Mouse (Mus musculus) CH12.LX (cell line): ENCODE measurements around the gene 2310057N15Rik. TPM values are rescaled to one million over a fixed set of nuclear protein-coding genes. Genes with fewer than 3 reads are reported as not detected.
"Not testable (repeated sequence)": the region's sequence is repeated elsewhere in the genome, so short reads cannot be mapped to it uniquely, and the experiment has no call there.

Experiments
- DNase-seq: peaks from one replicate; pipeline ENCODE4 v3.0.0-alpha.2; 2013; ENCODE audit errors: extremely low read depth
- H3K27ac ChIP-seq: 2 replicates; pipeline ENCODE4 v1.5.1; 2012; ENCODE audit warnings: low read depth, mild to moderate bottlenecking, control low read depth, moderate library complexity; ENCODE audit not compliant: insufficient read depth
- H3K27me3 ChIP-seq: replicated peaks from 2 replicates; pipeline ENCODE3; 2012; ENCODE audit warnings: inconsistent platforms
- H3K36me3 ChIP-seq, 2 experiments: replicated peaks in 1 of 2; 2 replicates each; pipeline versions ENCODE3 to v1.6.1; 2012; ENCODE audit warnings: inconsistent platforms in 1 of 2, low read length in 1 of 2, mild to moderate bottlenecking in 1 of 2, mixed read lengths in 1 of 2, moderate library complexity in 1 of 2; ENCODE audit not compliant: control insufficient read depth in 1 of 2, insufficient read depth in 1 of 2
- H3K4me1 ChIP-seq, 2 experiments: 2 replicates each; pipeline ENCODE4 v1.6.1; 2012; ENCODE audit warnings: inconsistent platforms in 1 of 2, moderate library complexity in 1 of 2; ENCODE audit not compliant: insufficient read depth in 2 of 2, control insufficient read depth in 1 of 2
- H3K4me2 ChIP-seq: 2 replicates; pipeline ENCODE4 v1.6.1; 2012; ENCODE audit warnings: low read depth, mild to moderate bottlenecking, control low read depth; ENCODE audit not compliant: poor library complexity, insufficient read depth, severe bottlenecking
- H3K4me3 ChIP-seq, 3 experiments: fragments of 150-350 bp in 1 of 3; sonication (generic) in 1 of 3; replicated peaks in 1 of 3; 2 replicates each; pipeline versions ENCODE3 to v1.5.1; 2011 to 2012; ENCODE audit warnings: low read depth in 2 of 3, low read length in 2 of 3, mild to moderate bottlenecking in 2 of 3, moderate library complexity in 2 of 3, control low read depth in 1 of 3, improper control_type of control experiment in 1 of 3, inconsistent platforms in 1 of 3, mixed read lengths in 1 of 3; ENCODE audit not compliant: poor library complexity in 1 of 3
- H3K79me2 ChIP-seq: replicated peaks from 2 replicates; pipeline ENCODE4 v1.6.1; 2012; ENCODE audit warnings: mild to moderate bottlenecking, moderate library complexity; ENCODE audit not compliant: control insufficient read depth, poor library complexity, insufficient read depth, severe bottlenecking; ENCODE audit errors: extremely low read depth
- H3K9ac ChIP-seq: 2 replicates; pipeline ENCODE4 v1.6.1; 2012; ENCODE audit warnings: low read depth, mild to moderate bottlenecking, control low read depth, moderate library complexity; ENCODE audit not compliant: insufficient read depth
- H3K9me3 ChIP-seq: replicated peaks from 2 replicates; pipeline ENCODE3; 2012; ENCODE audit warnings: low read length, inconsistent platforms, mixed read lengths
- BHLHE40 ChIP-seq: IDR thresholded peaks from 2 replicates; pipeline ENCODE4 v1.6.1; 2011; ENCODE audit warnings: mild to moderate bottlenecking, low read depth, low read length, improper control_type of control experiment
- CTCF ChIP-seq, 2 experiments: IDR thresholded peaks in 1 of 2; conservative IDR thresholded peaks in 1 of 2; 2 replicates each; pipeline ENCODE4 v1.5.1; 2011 to 2012; ENCODE audit warnings: low read depth in 2 of 2, low read length in 2 of 2, improper control_type of control experiment in 1 of 2, inconsistent platforms in 1 of 2, mild to moderate bottlenecking in 1 of 2, moderate library complexity in 1 of 2
- E2F4 ChIP-seq: IDR thresholded peaks from 2 replicates; pipeline ENCODE4 v1.6.1; 2011; ENCODE audit warnings: low read depth, low read length, improper control_type of control experiment; ENCODE audit not compliant: insufficient replicate concordance
- ETS1 ChIP-seq: conservative IDR thresholded peaks from 2 replicates; pipeline ENCODE4 v1.6.1; 2012; ENCODE audit warnings: low read depth, mild to moderate bottlenecking, inconsistent platforms, low read length, improper control_type of control experiment, moderate library complexity
- GABPA ChIP-seq: IDR thresholded peaks from 2 replicates; pipeline ENCODE4 v1.6.1; 2012; ENCODE audit warnings: low read depth, low read length, improper control_type of control experiment, inconsistent platforms; ENCODE audit not compliant: insufficient replicate concordance
- IRF4 ChIP-seq: IDR thresholded peaks from 2 replicates; pipeline ENCODE4 v1.6.1; 2014; ENCODE audit warnings: low read depth, mild to moderate bottlenecking, inconsistent platforms, low read length, improper control_type of control experiment
- POLR2A ChIP-seq: IDR thresholded peaks from 2 replicates; pipeline ENCODE4 v1.6.1; 2011; ENCODE audit warnings: low read depth, mild to moderate bottlenecking, improper control_type of control experiment, low read length
- RAD21 ChIP-seq: IDR thresholded peaks from 2 replicates; pipeline ENCODE4 v1.6.1; 2011; ENCODE audit warnings: low read depth, mild to moderate bottlenecking, low read length, improper control_type of control experiment, moderate library complexity
- SMC3 ChIP-seq: IDR thresholded peaks from 2 replicates; pipeline ENCODE4 v1.6.1; 2011; ENCODE audit warnings: low read depth, low read length, improper control_type of control experiment
- TCF12 ChIP-seq: IDR thresholded peaks from 2 replicates; pipeline ENCODE4 v1.6.1; 2014; ENCODE audit warnings: low read depth, mild to moderate bottlenecking, inconsistent platforms, low read length, improper control_type of control experiment
- UBTF ChIP-seq: IDR thresholded peaks from 2 replicates; pipeline ENCODE4 v1.6.1; 2012; ENCODE audit warnings: low read depth, mild to moderate bottlenecking, inconsistent platforms, low read length, improper control_type of control experiment, moderate library complexity
- USF1 ChIP-seq: IDR thresholded peaks from 2 replicates; pipeline ENCODE4 v1.6.1; 2014; ENCODE audit warnings: low read depth, mild to moderate bottlenecking, inconsistent platforms, low read length, improper control_type of control experiment
- ZC3H11A ChIP-seq: IDR thresholded peaks from 2 replicates; pipeline ENCODE4 v1.6.1; 2012; ENCODE audit warnings: low read depth, mild to moderate bottlenecking, inconsistent platforms, low read length, improper control_type of control experiment
- ZKSCAN1 ChIP-seq: IDR thresholded peaks from 2 replicates; pipeline ENCODE4 v1.6.1; 2012; ENCODE audit warnings: low read depth, inconsistent platforms, low read length, improper control_type of control experiment, borderline replicate concordance
- dilution Hi-C: fragments of 300-500 bp; cut with MboI; formaldehyde crosslinking; loops from 2 replicates; pipeline ENCODE4 v1.14.3; 2020; ENCODE audit warnings: low sequenced_read_pairs; ENCODE audit not compliant: extremely low pct_unique_long_range_greater_than_20kb, extremely low pct_ligation_motif_present
- in situ Hi-C: fragments of 300-500 bp; cut with MboI; formaldehyde crosslinking; loops from 3 replicates; pipeline ENCODE4 v1.14.3; 2019; ENCODE audit warnings: low sequenced_read_pairs, low pct_ligation_motif_present, low pct_unique_long_range_greater_than_20kb, mixed read lengths
- polyA plus RNA-seq: library from polyadenylated mRNA; unstranded; fragments of >175 nt; gene quantifications from 2 replicates; pipeline ENCODE4 v1.2.1, GENCODE M21; 2012; ENCODE audit warnings: low read depth; ENCODE audit not compliant: insufficient read length
- total RNA-seq, 2 experiments: library from RNA; depleted of rRNA; stranded (reverse); fragments of 300-350 nt in 1 of 2; fragments of >200 nt in 1 of 2; gene quantifications; 2 replicates each; pipeline ENCODE4 v1.2.3; 2012 to 2014

Gene 2310057N15Rik
- total and polyA plus RNA-seq, 3 experiments = not detected

DNA sequence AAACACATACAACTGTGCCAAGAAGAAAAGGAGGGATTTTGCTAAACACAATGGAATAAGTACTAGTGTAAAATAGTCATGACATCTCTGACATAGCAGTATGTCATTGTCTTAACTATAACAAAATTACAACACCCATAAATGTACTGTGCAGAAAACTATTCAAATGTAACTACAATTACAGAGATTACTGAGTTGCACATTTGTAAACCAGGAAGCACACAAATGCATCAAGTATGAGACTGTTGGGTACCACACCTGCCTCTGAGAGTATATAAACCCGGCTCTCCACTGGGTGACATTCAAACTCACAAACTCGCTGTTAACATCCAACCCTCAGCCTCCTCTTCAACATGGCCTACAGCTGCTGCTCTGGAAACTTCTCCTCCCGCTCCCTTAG, 15.5 kb downstream of the 2310057N15Rik start, which contains the start of gene 2310034C09Rik:
2310034C09Rik (plus strand) TSS at position 301 of the 400 bp plus-strand sequence.
- H3K36me3 ChIP-seq, dilution Hi-C loops, H3K4me2 ChIP-seq, H3K9ac ChIP-seq, DNase-seq, H3K4me3 ChIP-seq, H3K79me2 ChIP-seq, in situ Hi-C loops, H3K27me3 ChIP-seq, H3K27ac ChIP-seq, H3K4me1 ChIP-seq: not testable (repeated sequence)
- H3K9me3 ChIP-seq = peaks cover 37% of the 10 kb centered on the region

- H3K27ac ChIP-seq, H3K36me3 ChIP-seq, DNase-seq, H3K27me3 ChIP-seq, H3K4me1 ChIP-seq, H3K4me3 ChIP-seq, H3K4me2 ChIP-seq, dilution Hi-C loops, H3K9ac ChIP-seq, in situ Hi-C loops, H3K79me2 ChIP-seq: not testable (repeated sequence)
- peaks cover 38% of the 10 kb centered on the region for H3K9me3 ChIP-seq
These were observed 22.5 kb downstream of the 2310057N15Rik start, which contains the start of gene Krtap13 for GRCm38 (mm10) chr16:88751535-88751934. TSS of gene Krtap13 (minus strand) at chr16:88751635.

- in situ Hi-C loops = no loop called here
These were observed 26.1 kb downstream of the 2310057N15Rik start for GRCm38 (mm10) chr16:88747943-88748342.

GRCm38 (mm10) chr16:88744750-88745340, 29.2 kb downstream of the 2310057N15Rik start:
- TF ChIP-seq IRF4 (no peak), ETS1 (no peak), GABPA (no peak), POLR2A (no peak), E2F4 (no peak), UBTF (no peak), USF1 (no peak), BHLHE40 (no peak)
- dilution Hi-C loops (no loop called here), in situ Hi-C loops (no loop called here)
- H3K4me1 ChIP-seq = no peaks in the 10 kb centered on the region
- no peaks in the 10 kb centered on the region for H3K36me3 ChIP-seq
- H3K4me2 ChIP-seq = no peak overlapping the region
- peaks cover 47% of the 10 kb centered on the region for H3K9me3 ChIP-seq
- no peak overlapping the region for H3K4me3 ChIP-seq
- H3K79me2 ChIP-seq = no peaks in the 10 kb centered on the region
- H3K27ac ChIP-seq = no peak overlapping the region
- no peak overlapping the region for H3K9ac ChIP-seq
- no peak for DNase-seq
- no peaks in the 10 kb centered on the region for H3K27me3 ChIP-seq

More at GRCm38 (mm10) chr16:88747943-88748342, 26.1 kb downstream of the 2310057N15Rik start:
- Histone ChIP-seq H3K36me3 (no peaks in the 10 kb centered on the region), H3K4me3 (no peak overlapping the region), H3K79me2 (no peaks in the 10 kb centered on the region), H3K27me3 (no peaks in the 10 kb centered on the region), H3K4me1 (no peaks in the 10 kb centered on the region), H3K4me2 (no peak overlapping the region), H3K9ac (no peak overlapping the region), H3K27ac (no peak overlapping the region), H3K9me3 (peaks cover 48% of the 10 kb centered on the region)
- TF ChIP-seq CTCF (conservative IDR thresholded peaks at IDR 0.05 in 1 of 2, IDR thresholded peaks at IDR 0.05 in 1 of 2; ENCODE audit: low read depth in 2 of 2, low read length in 2 of 2) (no peak), ZKSCAN1 (no peak), TCF12 (no peak), RAD21 (no peak), SMC3 (no peak), ZC3H11A (no peak)
- dilution Hi-C loops = no loop called here
- no peak for DNase-seq
